Mouse (Mus musculus): ENCODE data around the gene Kif1bp. TPM values are rescaled to one million over a fixed set of nuclear protein-coding genes. Genes with fewer than 3 reads are reported as not detected.

Gene Kif1bp
- polyA plus RNA-seq, 1 experiment from 2014 or later = 41.5 TPM

- no peak overlapping the region for H3K4me3 ChIP-seq (ENCODE audit: low read length)
- H3K4me1 ChIP-seq (ENCODE audit: control insufficient read depth, insufficient read depth, low read length) = no peaks in the 10 kb centered on the region
- H3K4me2 ChIP-seq (replicated peaks; ENCODE audit: low read depth, low read length) = no peak overlapping the region
- no peaks in the 10 kb centered on the region for H3K27me3 ChIP-seq (ENCODE audit: control insufficient read depth, insufficient read depth, low read length)
- no peak for ATAC-seq (ENCODE audit: low FRiP score, low TSS enrichment)
- H3K9me3 ChIP-seq (ENCODE audit: control insufficient read depth, low read length) = no peaks in the 10 kb centered on the region
- no peak overlapping the region for H3K27ac ChIP-seq (ENCODE audit: low read depth, low read length)
- H3K9ac ChIP-seq (ENCODE audit: low read depth, low read length) = no peak overlapping the region
- H3K36me3 ChIP-seq (ENCODE audit: control insufficient read depth, insufficient read depth, low read length) = no peaks in the 10 kb centered on the region
- 78% methylated on average over 9 of the region's 9 CpGs for WGBS
These were observed 48.1 kb downstream of the Kif1bp start for GRCm38 (mm10) chr10:62530183-62530582.

DNA sequence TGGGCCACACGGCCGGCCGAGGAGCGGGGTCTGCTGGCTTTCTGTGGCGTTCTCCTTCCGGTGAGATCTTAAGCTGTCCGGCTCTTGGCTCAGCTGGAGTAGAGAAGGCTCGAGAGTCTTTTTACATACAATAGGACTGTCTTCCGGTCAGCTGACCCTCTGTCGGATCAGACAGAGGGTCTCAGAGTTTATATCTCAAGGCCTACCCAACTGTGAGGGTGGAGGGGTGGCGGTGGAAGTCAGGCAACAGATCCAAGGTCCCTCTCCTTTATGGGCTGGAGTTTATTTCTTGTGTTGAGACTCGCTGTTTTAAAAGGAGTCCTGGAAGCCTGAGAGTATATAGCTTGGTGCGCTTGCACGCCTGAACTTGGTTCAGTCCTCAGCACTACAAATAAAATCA lies 50.9 kb downstream of the Kif1bp start, which contains the start of gene Srgn:
Gene Srgn (minus strand): TSS at position 101 of the 400 bp plus-strand sequence.
- 88% methylated on average over 14 of the region's 14 CpGs for WGBS
- no peak within 1 kb of the TSS for H3K4me2 ChIP-seq (replicated peaks; ENCODE audit: low read depth, low read length)
- no peaks in the 10 kb centered on the region for H3K36me3 ChIP-seq (ENCODE audit: control insufficient read depth, insufficient read depth, low read length)
- no peak within 1 kb of the TSS for H3K4me3 ChIP-seq (ENCODE audit: low read length)
- H3K9me3 ChIP-seq (ENCODE audit: control insufficient read depth, low read length) = no peaks in the 10 kb centered on the region
- H3K4me1 ChIP-seq (ENCODE audit: control insufficient read depth, insufficient read depth, low read length) = no peaks in the 10 kb centered on the region
- ATAC-seq (ENCODE audit: low FRiP score, low TSS enrichment) = no peak
- no peak within 1 kb of the TSS for H3K27ac ChIP-seq (ENCODE audit: low read depth, low read length)
- H3K27me3 ChIP-seq (ENCODE audit: control insufficient read depth, insufficient read depth, low read length) = no peaks in the 10 kb centered on the region
- no peak within 1 kb of the TSS for H3K9ac ChIP-seq (ENCODE audit: low read depth, low read length)

- Histone ChIP-seq H3K4me2 (replicated peaks; ENCODE audit: low read depth, low read length) (no peak overlapping the region), H3K9ac (ENCODE audit: low read depth, low read length) (no peak overlapping the region), H3K4me1 (ENCODE audit: control insufficient read depth, insufficient read depth, low read length) (no peaks in the 10 kb centered on the region), H3K36me3 (ENCODE audit: control insufficient read depth, insufficient read depth, low read length) (no peaks in the 10 kb centered on the region), H3K9me3 (ENCODE audit: control insufficient read depth, low read length) (no peaks in the 10 kb centered on the region), H3K27ac (ENCODE audit: low read depth, low read length) (no peak overlapping the region), H3K4me3 (ENCODE audit: low read length) (no peak overlapping the region), H3K27me3 (ENCODE audit: control insufficient read depth, insufficient read depth, low read length) (no peaks in the 10 kb centered on the region)
- WGBS = 71% methylated on average over 7 of the region's 7 CpGs
- ATAC-seq (ENCODE audit: low FRiP score, low TSS enrichment) = no peak
These were observed 55.8 kb downstream of the Kif1bp start for GRCm38 (mm10) chr10:62522346-62522950.

DNA sequence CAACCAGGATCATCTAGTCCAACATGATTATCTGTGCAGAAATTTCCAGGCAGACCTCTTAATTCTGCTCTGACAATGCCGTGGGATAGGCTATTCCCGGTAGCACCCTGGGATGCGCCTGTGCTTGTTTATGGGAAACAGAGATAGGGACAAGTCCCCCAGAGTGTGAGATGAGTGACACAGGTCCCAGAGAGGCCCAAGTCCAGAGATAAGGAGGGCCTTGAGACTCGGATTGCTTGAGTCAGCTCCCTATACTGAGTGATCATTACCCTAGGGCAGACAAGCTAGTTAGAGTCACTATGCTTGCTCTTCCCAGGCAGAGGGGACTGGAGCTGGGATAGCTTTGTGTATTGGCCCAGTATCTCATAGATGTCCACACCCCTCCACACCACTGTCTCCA lies 56.5 kb downstream of the Kif1bp start:
- H3K27ac ChIP-seq (ENCODE audit: low read depth, low read length) = no peak overlapping the region
- H3K4me3 ChIP-seq (ENCODE audit: low read length) = no peak overlapping the region
- H3K9me3 ChIP-seq (ENCODE audit: control insufficient read depth, low read length) = no peaks in the 10 kb centered on the region
- H3K9ac ChIP-seq (ENCODE audit: low read depth, low read length) = no peak overlapping the region
- H3K27me3 ChIP-seq (ENCODE audit: control insufficient read depth, insufficient read depth, low read length) = no peaks in the 10 kb centered on the region
- WGBS = 74% methylated on average over 4 of the region's 4 CpGs
- no peak overlapping the region for H3K4me2 ChIP-seq (replicated peaks; ENCODE audit: low read depth, low read length)
- ATAC-seq (ENCODE audit: low FRiP score, low TSS enrichment) = no peak
- no peaks in the 10 kb centered on the region for H3K4me1 ChIP-seq (ENCODE audit: control insufficient read depth, insufficient read depth, low read length)
- no peaks in the 10 kb centered on the region for H3K36me3 ChIP-seq (ENCODE audit: control insufficient read depth, insufficient read depth, low read length)

- Histone ChIP-seq H3K9ac (ENCODE audit: low read depth, low read length) (no peak overlapping the region), H3K9me3 (ENCODE audit: control insufficient read depth, low read length) (no peaks in the 10 kb centered on the region), H3K4me1 (ENCODE audit: control insufficient read depth, insufficient read depth, low read length) (no peaks in the 10 kb centered on the region), H3K36me3 (ENCODE audit: control insufficient read depth, insufficient read depth, low read length) (no peaks in the 10 kb centered on the region), H3K4me3 (ENCODE audit: low read length) (no peak overlapping the region), H3K4me2 (replicated peaks; ENCODE audit: low read depth, low read length) (no peak overlapping the region), H3K27me3 (ENCODE audit: control insufficient read depth, insufficient read depth, low read length) (no peaks in the 10 kb centered on the region), H3K27ac (ENCODE audit: low read depth, low read length) (no peak overlapping the region)
- no peak for ATAC-seq (ENCODE audit: low FRiP score, low TSS enrichment)
- 72% methylated on average over 2 of the region's 2 CpGs for WGBS
These were observed 57.3 kb downstream of the Kif1bp start for GRCm38 (mm10) chr10:62520911-62521310.

DNA sequence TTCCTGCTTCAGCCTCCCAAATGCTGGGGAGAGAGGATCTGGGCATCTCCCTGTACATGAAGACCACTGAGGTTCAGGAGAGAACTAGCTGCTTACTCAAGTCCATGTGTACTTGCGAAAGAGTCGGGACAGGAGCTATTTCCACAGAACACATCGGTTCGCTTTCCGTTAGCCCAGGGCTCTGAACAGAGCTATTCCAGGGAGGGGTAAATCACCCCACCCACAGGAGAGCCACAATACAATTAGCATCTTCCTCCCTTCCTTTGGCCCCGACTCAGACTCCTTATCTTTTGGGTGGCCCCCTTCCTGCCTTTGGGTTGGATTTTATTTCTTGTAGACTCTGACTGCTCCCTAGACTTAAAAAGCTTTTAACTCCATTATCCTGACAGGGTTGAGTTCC lies 60.7 kb downstream of the Kif1bp start:
- H3K4me3 ChIP-seq (ENCODE audit: low read length) = no peak overlapping the region
- ATAC-seq (ENCODE audit: low FRiP score, low TSS enrichment) = no peak
- no peaks in the 10 kb centered on the region for H3K9me3 ChIP-seq (ENCODE audit: control insufficient read depth, low read length)
- H3K36me3 ChIP-seq (ENCODE audit: control insufficient read depth, insufficient read depth, low read length) = no peaks in the 10 kb centered on the region
- H3K27ac ChIP-seq (ENCODE audit: low read depth, low read length) = no peak overlapping the region
- no peak overlapping the region for H3K9ac ChIP-seq (ENCODE audit: low read depth, low read length)
- H3K4me2 ChIP-seq (replicated peaks; ENCODE audit: low read depth, low read length) = no peak overlapping the region
- no peaks in the 10 kb centered on the region for H3K27me3 ChIP-seq (ENCODE audit: control insufficient read depth, insufficient read depth, low read length)
- 85% methylated on average over 6 of the region's 6 CpGs for WGBS
- H3K4me1 ChIP-seq (ENCODE audit: control insufficient read depth, insufficient read depth, low read length) = no peaks in the 10 kb centered on the region

DNA sequence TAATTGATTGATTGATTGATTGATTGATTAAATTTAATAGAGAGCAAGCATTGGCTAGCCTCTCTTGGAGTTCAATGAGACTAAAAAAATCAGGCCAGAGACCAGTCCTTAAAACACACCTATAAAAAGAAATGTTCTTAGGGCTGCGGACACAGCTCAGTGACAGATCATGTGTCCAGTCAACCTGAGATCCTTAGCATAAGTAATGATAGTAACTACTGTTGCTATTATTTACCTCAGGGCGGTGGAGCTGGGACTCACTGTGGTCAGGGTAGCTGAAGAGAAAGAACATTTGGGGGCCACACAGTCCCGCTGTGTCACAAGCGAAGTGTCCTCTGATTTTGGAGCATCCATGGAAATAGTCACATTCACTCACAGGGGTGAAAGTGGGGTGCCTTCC lies 65.4 kb downstream of the Kif1bp start:
- no peak overlapping the region for H3K27ac ChIP-seq (ENCODE audit: low read depth, low read length)
- no peak overlapping the region for H3K4me3 ChIP-seq (ENCODE audit: low read length)
- no peaks in the 10 kb centered on the region for H3K36me3 ChIP-seq (ENCODE audit: control insufficient read depth, insufficient read depth, low read length)
- H3K9ac ChIP-seq (ENCODE audit: low read depth, low read length) = no peak overlapping the region
- no peaks in the 10 kb centered on the region for H3K9me3 ChIP-seq (ENCODE audit: control insufficient read depth, low read length)
- H3K27me3 ChIP-seq (ENCODE audit: control insufficient read depth, insufficient read depth, low read length) = no peaks in the 10 kb centered on the region
- WGBS = 90% methylated on average over 4 of the region's 4 CpGs
- no peaks in the 10 kb centered on the region for H3K4me1 ChIP-seq (ENCODE audit: control insufficient read depth, insufficient read depth, low read length)
- no peak for ATAC-seq (ENCODE audit: low FRiP score, low TSS enrichment)
- H3K4me2 ChIP-seq (replicated peaks; ENCODE audit: low read depth, low read length) = no peak overlapping the region

GRCm38 (mm10) chr10:62511528-62511927 lies 66.7 kb downstream of the Kif1bp start:
- Histone ChIP-seq H3K27ac (ENCODE audit: low read depth, low read length) (no peak overlapping the region), H3K27me3 (ENCODE audit: control insufficient read depth, insufficient read depth, low read length) (no peaks in the 10 kb centered on the region; the same call in 1 of the 2 replicates), H3K4me2 (replicated peaks; ENCODE audit: low read depth, low read length) (no peak overlapping the region), H3K9ac (ENCODE audit: low read depth, low read length) (no peak overlapping the region), H3K4me3 (ENCODE audit: low read length) (no peak overlapping the region), H3K4me1 (ENCODE audit: control insufficient read depth, insufficient read depth, low read length) (no peaks in the 10 kb centered on the region), H3K36me3 (ENCODE audit: control insufficient read depth, insufficient read depth, low read length) (no peaks in the 10 kb centered on the region), H3K9me3 (ENCODE audit: control insufficient read depth, low read length) (no peaks in the 10 kb centered on the region)
- 84% methylated on average over 6 of the region's 6 CpGs for WGBS
- ATAC-seq (ENCODE audit: low FRiP score, low TSS enrichment) = no peak

- Histone ChIP-seq H3K27me3 (ENCODE audit: control insufficient read depth, insufficient read depth, low read length) (no peaks in the 10 kb centered on the region; the same call in 1 of the 2 replicates), H3K27ac (ENCODE audit: low read depth, low read length) (0 out of 2 replicates have a peak overlapping the region, but pooled peaks have one; percentile 24), H3K4me3 (ENCODE audit: low read length) (no peak overlapping the region), H3K9me3 (ENCODE audit: control insufficient read depth, low read length) (no peaks in the 10 kb centered on the region), H3K4me2 (replicated peaks; ENCODE audit: low read depth, low read length) (no peak overlapping the region), H3K4me1 (ENCODE audit: control insufficient read depth, insufficient read depth, low read length) (no peaks in the 10 kb centered on the region), H3K9ac (ENCODE audit: low read depth, low read length) (no peak overlapping the region), H3K36me3 (ENCODE audit: control insufficient read depth, insufficient read depth, low read length) (no peaks in the 10 kb centered on the region)
- no peak for ATAC-seq (ENCODE audit: low FRiP score, low TSS enrichment)
- WGBS = 69% methylated on average over 11 of the region's 11 CpGs
These were observed 69.1 kb downstream of the Kif1bp start for GRCm38 (mm10) chr10:62509032-62509656.
